Mouse (Mus musculus) right cerebral cortex, postnatal 14 days (tissue): ENCODE measurements at regions not wholly inside any gene's neighbourhood (a gene's known extent, or its start where the extent isn't known, plus 50 kb on each side); places are given as distances from the start of the nearest gene placed in this dataset.

Experiments
- DNase-seq: peaks from one replicate; pipeline ENCODE4 v3.0.0; 2022

- no peak for DNase-seq
These were observed 97.8 kb upstream of the Cd180 start for GRCm38 (mm10) chr13:102595602-102596001.

- no peak for DNase-seq
These were observed 97.3 kb upstream of the Cd180 start for GRCm38 (mm10) chr13:102596101-102596500.

GRCm38 (mm10) chr13:102598181-102598580 is 95.2 kb upstream of the Cd180 start:
- DNase-seq, result no peak

GRCm38 (mm10) chr13:102599602-102600001 is 93.8 kb upstream of the Cd180 start:
- DNase-seq, result no peak

GRCm38 (mm10) chr13:102600026-102600425 is 93.3 kb upstream of the Cd180 start:
- no peak for DNase-seq

- no peak for DNase-seq
These were observed 68.9 kb upstream of the Cd180 start for GRCm38 (mm10) chr13:102624461-102624860.

- no peak for DNase-seq
These were observed 68.1 kb upstream of the Cd180 start for GRCm38 (mm10) chr13:102625171-102625835.

GRCm38 (mm10) chr13:102625836-102626340 is 67.5 kb upstream of the Cd180 start:
- DNase-seq, result no peak

GRCm38 (mm10) chr13:102627786-102628185 is 65.6 kb upstream of the Cd180 start:
- no peak for DNase-seq

GRCm38 (mm10) chr13:102629176-102629575 is 64.2 kb upstream of the Cd180 start:
- no peak for DNase-seq

GRCm38 (mm10) chr13:102634236-102634957 is 59.0 kb upstream of the Cd180 start:
- no peak for DNase-seq

GRCm38 (mm10) chr13:102636032-102636431 is 57.3 kb upstream of the Cd180 start:
- no peak for DNase-seq

- DNase-seq, result no peak
These were observed 56.3 kb upstream of the Cd180 start for GRCm38 (mm10) chr13:102637059-102637458.

GRCm38 (mm10) chr13:102639651-102640050 is 53.7 kb upstream of the Cd180 start:
- DNase-seq, result no peak

- no peak for DNase-seq
These were observed 53.2 kb upstream of the Cd180 start for GRCm38 (mm10) chr13:102640171-102640570.
